Mouse (Mus musculus): Measurements from ENCODE around the gene Cage1. TPM values are rescaled to one million over a fixed set of nuclear protein-coding genes. Genes with fewer than 3 reads are reported as not detected.

Gene Cage1
- total RNA-seq, 2 experiments from 2014 or later: 4.7 to 5.5 TPM

GRCm38 (mm10) chr13:38037811-38038210 lies 942 bp upstream of the Cage1 start:
- H3K4me3 ChIP-seq: peak overlapping the region; percentile 69
- no peak for TF ChIP-seq CTCF (conservative IDR thresholded peaks at IDR 0.05)
- peak overlapping the region; percentile 91 for H3K27ac ChIP-seq
- DNase-seq (ENCODE audit: low spot score in 2 of 2): no peak

GRCm38 (mm10) chr13:38036343-38037043 lies 376 bp downstream of the Cage1 start, which contains the start of gene Riok1:
Gene Riok1 (plus strand): TSS chr13:38036995.
- TF ChIP-seq CTCF (conservative IDR thresholded peaks at IDR 0.05): no peak
- Histone ChIP-seq H3K4me3 (peak within 1 kb of the TSS; percentile 69), H3K27ac (peak within 1 kb of the TSS; percentile 91)
- no peak for DNase-seq (ENCODE audit: low spot score in 2 of 2)

- no peak for TF ChIP-seq CTCF (conservative IDR thresholded peaks at IDR 0.05)
- no peak for DNase-seq (ENCODE audit: low spot score in 2 of 2)
- Histone ChIP-seq H3K4me3 (no peak overlapping the region), H3K27ac (no peak overlapping the region)
These were observed 8.5 kb downstream of the Cage1 start for GRCm38 (mm10) chr13:38028407-38028806.

GRCm38 (mm10) chr13:38027618-38028248 lies 9.1 kb downstream of the Cage1 start:
- no peak for TF ChIP-seq CTCF (conservative IDR thresholded peaks at IDR 0.05)
- DNase-seq (ENCODE audit: low spot score in 2 of 2): no peak
- H3K27ac ChIP-seq: no peak overlapping the region
- no peak overlapping the region for H3K4me3 ChIP-seq

- no peak overlapping the region for H3K27ac ChIP-seq
- no peak for DNase-seq (ENCODE audit: low spot score in 2 of 2)
- H3K4me3 ChIP-seq: no peak overlapping the region
- peak; percentile 52 for TF ChIP-seq CTCF (conservative IDR thresholded peaks at IDR 0.05)
These were observed 11.0 kb downstream of the Cage1 start for GRCm38 (mm10) chr13:38025874-38026273.

GRCm38 (mm10) chr13:38018791-38019190 lies 18.1 kb downstream of the Cage1 start:
- Histone ChIP-seq H3K4me3 (no peak overlapping the region), H3K27ac (no peak overlapping the region)
- no peak for TF ChIP-seq CTCF (conservative IDR thresholded peaks at IDR 0.05)
- no peak for DNase-seq (ENCODE audit: low spot score in 2 of 2)

GRCm38 (mm10) chr13:38015591-38015990 lies 21.3 kb downstream of the Cage1 start:
- H3K4me3 ChIP-seq: no peak overlapping the region
- H3K27ac ChIP-seq: no peak overlapping the region
- no peak for DNase-seq (ENCODE audit: low spot score in 2 of 2)
- no peak for TF ChIP-seq CTCF (conservative IDR thresholded peaks at IDR 0.05)

GRCm38 (mm10) chr13:38012436-38012835 lies 24.4 kb downstream of the Cage1 start:
- H3K27ac ChIP-seq: peak overlapping the region; percentile 6; the same call in 1 of the 2 replicates
- no peak overlapping the region for H3K4me3 ChIP-seq
- TF ChIP-seq CTCF (conservative IDR thresholded peaks at IDR 0.05): no peak
- peak in 1 of 2 experiments; percentile 31 for DNase-seq (ENCODE audit: low spot score in 2 of 2)

GRCm38 (mm10) chr13:38010444-38010910 lies 26.4 kb downstream of the Cage1 start:
- TF ChIP-seq CTCF (conservative IDR thresholded peaks at IDR 0.05): no peak
- DNase-seq (ENCODE audit: low spot score in 2 of 2): no peak

GRCm38 (mm10) chr13:38009721-38010408 lies 27.0 kb downstream of the Cage1 start:
- Histone ChIP-seq H3K4me3 (no peak overlapping the region), H3K27ac (0 out of 2 replicates have a peak overlapping the region, but pooled peaks have one; percentile 36)
- no peak for DNase-seq (ENCODE audit: low spot score in 2 of 2)
- TF ChIP-seq CTCF (conservative IDR thresholded peaks at IDR 0.05): no peak

More at GRCm38 (mm10) chr13:38010444-38010910, 26.4 kb downstream of the Cage1 start:
- H3K4me3 ChIP-seq: no peak overlapping the region
- H3K27ac ChIP-seq: 0 out of 2 replicates have a peak overlapping the region, but pooled peaks have one; percentile 36

GRCm38 (mm10) chr13:38007972-38008371 lies 28.9 kb downstream of the Cage1 start:
- TF ChIP-seq CTCF (conservative IDR thresholded peaks at IDR 0.05): no peak
- Histone ChIP-seq H3K4me3 (no peak overlapping the region), H3K27ac (no peak overlapping the region)
- no peak for DNase-seq (ENCODE audit: low spot score in 2 of 2)

GRCm38 (mm10) chr13:38002461-38002860 lies 34.4 kb downstream of the Cage1 start:
- H3K4me3 ChIP-seq: no peak overlapping the region
- no peak for DNase-seq (ENCODE audit: low spot score in 2 of 2)
- H3K27ac ChIP-seq: no peak overlapping the region
- peak; percentile 51 for TF ChIP-seq CTCF (conservative IDR thresholded peaks at IDR 0.05)

GRCm38 (mm10) chr13:37999713-38000112 lies 37.2 kb downstream of the Cage1 start:
- H3K27ac ChIP-seq: no peak overlapping the region
- no peak for DNase-seq (ENCODE audit: low spot score in 2 of 2)
- no peak overlapping the region for H3K4me3 ChIP-seq
- no peak for TF ChIP-seq CTCF (conservative IDR thresholded peaks at IDR 0.05)

All from layer of hippocampus, adult 2 months (tissue).